Mouse (Mus musculus): ENCODE measurements around the gene Pcca.

- no peak for TF ChIP-seq CTCF (IDR thresholded peaks at IDR 0.05; ENCODE audit: extremely low read depth, insufficient read depth, insufficient read length, insufficient replicate concordance)
- no peak for TF ChIP-seq POLR2A (IDR thresholded peaks at IDR 0.05; ENCODE audit: low read depth, low read length)
These were observed 362.0 kb downstream of the Pcca start for GRCm38 (mm10) chr14:122896106-122896505.
